Mouse (Mus musculus) B cell, adult 67 days (primary cell): Measurements from ENCODE around the gene Arg1. TPM values are rescaled to one million over a fixed set of nuclear protein-coding genes. Genes with fewer than 3 reads are reported as not detected.

Experiments
- total RNA-seq, 2 experiments: library from RNA; stranded (reverse); gene quantifications; 4 replicates each; pipeline ENCODE4 v1.2.4; 2023

The Arg1 gene
- not detected for total RNA-seq

GRCm38 (mm10) chr10:24926962-24927720 is at the start of gene Arg1:
Gene Arg1, minus strand, starts transcription at chr10:24927484.

GRCm38 (mm10) chr10:24869760-24870290 is 57.5 kb downstream of the Arg1 start, which contains the start of gene Med23:
Gene Med23, plus strand, starts transcription at chr10:24869986.

Other genes with a start within 250 kb of the Arg1 start
- gene Enpp1, start 215.3 kb downstream of the Arg1 start, total RNA-seq: 10 to 100 TPM; 27.4 to 31.9 TPM
- not detected for gene Enpp3, start 84.7 kb downstream of the Arg1 start, total RNA-seq
- gene Med23, start 57.5 kb downstream of the Arg1 start, total RNA-seq: 10 to 100 TPM; 45.3 to 47.0 TPM